8 mouse cellular contexts compared by ENCODE assay signal in genomic region chr1:46853317-46854035, GRCm38 (mm10). TPM values are rescaled to one million over a fixed set of nuclear protein-coding genes. Genes with fewer than 3 reads are reported as not detected.
DNase-seq lines count a peak whose midpoint lies in the region; ATAC-seq and TF ChIP-seq lines count a peak whose summit lies in the region.

No protein-coding gene starts in this region.

- DNase-seq in A20 (ENCODE audit: low read depth, low spot score): peak; percentile 96
- peak; percentile 88 for DNase-seq in liver, adult 2 months (ENCODE audit: extremely low read depth, low read depth, low spot score)
- DNase-seq in splenic B cell, adult 2 months (ENCODE audit: low read depth, low spot score): peak; percentile 98

- H3K36me3 ChIP-seq in heart, embryonic 11.5 days (ENCODE audit: control insufficient read depth, insufficient read depth, low read length): no peaks in the 10 kb centered on the region
- H3K36me3 ChIP-seq in kidney, embryonic 16.5 days (ENCODE audit: insufficient read depth, low read length): no peaks in the 10 kb centered on the region
- H3K36me3 ChIP-seq in liver, adult 2 months (ENCODE audit: control insufficient read depth, insufficient read depth, low read length): no peaks in the 10 kb centered on the region
- H3K36me3 ChIP-seq in myocyte (ENCODE audit: control insufficient read depth, insufficient read depth): no peaks in the 10 kb centered on the region
- H3K36me3 ChIP-seq in splenic B cell, adult 2 months (ENCODE audit: control insufficient read depth, insufficient read depth, low read length, poor library complexity, severe bottlenecking): no peaks in the 10 kb centered on the region

- H3ac ChIP-seq in myocyte (ENCODE audit: control insufficient read depth, insufficient read length): peak overlapping the region; percentile 99

- H3K27me3 ChIP-seq in heart, embryonic 11.5 days (ENCODE audit: control insufficient read depth, insufficient read depth, low read length): no peaks in the 10 kb centered on the region
- H3K27me3 ChIP-seq in kidney, embryonic 16.5 days (ENCODE audit: insufficient read depth, low read length): no peaks in the 10 kb centered on the region
- no peaks in the 10 kb centered on the region for H3K27me3 ChIP-seq in liver, adult 2 months (ENCODE audit: control insufficient read depth, insufficient read depth, low read length)
- no peaks in the 10 kb centered on the region for H3K27me3 ChIP-seq in myocyte (ENCODE audit: control insufficient read depth, insufficient read depth, insufficient read length)
- H3K27me3 ChIP-seq in splenic B cell, adult 2 months (ENCODE audit: control insufficient read depth, insufficient read depth, low read length, poor library complexity, severe bottlenecking): no peaks in the 10 kb centered on the region

- no peaks in the 10 kb centered on the region for H3K9me3 ChIP-seq in heart, embryonic 11.5 days (replicated peaks; ENCODE audit: control insufficient read depth, low read length)
- H3K9me3 ChIP-seq in kidney, embryonic 16.5 days (ENCODE audit: low read length): no peaks in the 10 kb centered on the region

- H3K4me3 ChIP-seq in bone marrow macrophage, adult 2 months (ENCODE audit: insufficient read depth, low read length): peak overlapping the region; percentile 68
- peak overlapping the region; percentile 86 for H3K4me3 ChIP-seq in embryonic fibroblast, embryonic 13.5 days (ENCODE audit: insufficient read depth, low read length)
- H3K4me3 ChIP-seq in heart, embryonic 11.5 days (ENCODE audit: low read depth, low read length): peak overlapping the region; percentile 85
- peak overlapping the region; percentile 92 for H3K4me3 ChIP-seq in kidney, embryonic 16.5 days (ENCODE audit: low read length)
- H3K4me3 ChIP-seq in liver, adult 2 months (ENCODE audit: insufficient read depth, low read depth, low read length): peak overlapping the region; percentile 84
- peak overlapping the region; percentile 49 for H3K4me3 ChIP-seq in myocyte

- no peak for TF ChIP-seq CTCF in bone marrow macrophage, adult 2 months (IDR thresholded peaks at IDR 0.05; ENCODE audit: low read depth, low read length)
- TF ChIP-seq CTCF in embryonic fibroblast, embryonic 13.5 days (IDR thresholded peaks at IDR 0.05; ENCODE audit: borderline replicate concordance, insufficient read depth, low read length): no peak
- TF ChIP-seq CTCF in liver, adult 2 months (IDR thresholded peaks at IDR 0.05; ENCODE audit: low read depth, low read length): no peak

- no peaks in the 10 kb centered on the region for H3K79me2 ChIP-seq in liver, adult 2 months (ENCODE audit: control insufficient read depth, insufficient read depth, low read length)
- H3K79me2 ChIP-seq in myocyte (ENCODE audit: control insufficient read depth, insufficient read depth): no peaks in the 10 kb centered on the region

- H3K9ac ChIP-seq in heart, embryonic 11.5 days (ENCODE audit: low read depth, low read length): peak overlapping the region; percentile 99
- H3K9ac ChIP-seq in kidney, embryonic 16.5 days (replicated peaks; ENCODE audit: low read length): peak overlapping the region; percentile 100
- peak overlapping the region; percentile 95 for H3K9ac ChIP-seq in liver, adult 2 months (ENCODE audit: low read depth, low read length)

- under 1% methylated on average over 86 of the region's 86 CpGs for WGBS in heart, embryonic 11.5 days (ENCODE audit: insufficient replicate concordance)
- WGBS in kidney, embryonic 16.5 days: under 1% methylated on average over 81 of the region's 86 CpGs
- under 1% methylated on average over 86 of the region's 86 CpGs for WGBS in liver, adult 2 months

- ATAC-seq in heart, embryonic 11.5 days (replicated peaks; ENCODE audit: insufficient number of reproducible peaks, low FRiP score, low TSS enrichment): peak; percentile 93
- ATAC-seq in kidney, embryonic 16.5 days (ENCODE audit: low FRiP score, low TSS enrichment): peak; percentile 97

- H3K4me2 ChIP-seq in heart, embryonic 11.5 days: peak overlapping the region; percentile 77
- H3K4me2 ChIP-seq in kidney, embryonic 16.5 days (replicated peaks; ENCODE audit: low read depth, low read length): peak overlapping the region; percentile 75
- peak overlapping the region; percentile 73 for H3K4me2 ChIP-seq in myocyte (ENCODE audit: low read depth)

- peak; percentile 83; the same call in 1 of the 2 replicates for TF ChIP-seq POLR2A in bone marrow macrophage, adult 2 months (IDR thresholded peaks at IDR 0.05; ENCODE audit: borderline replicate concordance, low read depth, low read length)
- TF ChIP-seq POLR2A in embryonic fibroblast, embryonic 13.5 days (IDR thresholded peaks at IDR 0.05; ENCODE audit: low read depth, low read length): peak; percentile 89
- peak; percentile 89 for TF ChIP-seq POLR2A in liver, adult 2 months (IDR thresholded peaks at IDR 0.05; ENCODE audit: extremely low read depth, insufficient read depth, low read length)
- TF ChIP-seq POLR2A in myocyte (IDR thresholded peaks at IDR 0.05; ENCODE audit: insufficient read length, low read depth): peak; percentile 85

- peaks cover 16% of the 10 kb centered on the region for H3K4me1 ChIP-seq in bone marrow macrophage, adult 2 months (ENCODE audit: control insufficient read depth, insufficient read depth, low read length)
- H3K4me1 ChIP-seq in embryonic fibroblast, embryonic 13.5 days (ENCODE audit: control insufficient read depth, insufficient read depth, low read length): peaks cover 9% of the 10 kb centered on the region; the same call in 1 of the 2 replicates
- H3K4me1 ChIP-seq in heart, embryonic 11.5 days (ENCODE audit: control insufficient read depth, insufficient read depth, low read length): no peaks in the 10 kb centered on the region
- peaks cover 22% of the 10 kb centered on the region for H3K4me1 ChIP-seq in kidney, embryonic 16.5 days (ENCODE audit: insufficient read depth, low read length)
- H3K4me1 ChIP-seq in liver, adult 2 months (ENCODE audit: control insufficient read depth, insufficient read depth, low read length): no peaks in the 10 kb centered on the region

- H3K27ac ChIP-seq in bone marrow macrophage, adult 2 months (ENCODE audit: insufficient read depth, low read depth, low read length): peak overlapping the region; percentile 99
- peak overlapping the region; percentile 95 for H3K27ac ChIP-seq in embryonic fibroblast, embryonic 13.5 days (ENCODE audit: insufficient read depth, low read length)
- H3K27ac ChIP-seq in heart, embryonic 11.5 days (ENCODE audit: low read depth, low read length): peak overlapping the region; percentile 99
- H3K27ac ChIP-seq in kidney, embryonic 16.5 days (ENCODE audit: low read length): peak overlapping the region; percentile 100
- peak overlapping the region; percentile 96 for H3K27ac ChIP-seq in liver, adult 2 months (replicated peaks; ENCODE audit: insufficient read depth, low read depth, low read length)

TF ChIP-seq in myocyte, 11 proteins besides CTCF, POLR2A, EP300 and RAD21:
- TF ChIP-seq USF1 (IDR thresholded peaks at IDR 0.05; ENCODE audit: low read depth): no peak
- no peak for TF ChIP-seq TCF3 (IDR thresholded peaks at IDR 0.05; ENCODE audit: insufficient read length, low read depth)
- TF ChIP-seq MYOG (IDR thresholded peaks at IDR 0.05; ENCODE audit: control insufficient read depth in 1 of 3, insufficient read depth in 1 of 3, insufficient read length in 2 of 3, low read depth in 2 of 3): peak in 1 of 3 experiments; percentile 18
- TF ChIP-seq REST (IDR thresholded peaks at IDR 0.05; ENCODE audit: insufficient read depth, insufficient read length): no peak
- TF ChIP-seq TCF12 (IDR thresholded peaks at IDR 0.05; ENCODE audit: insufficient read depth, poor library complexity, severe bottlenecking): no peak
- TF ChIP-seq CEBPB (IDR thresholded peaks at IDR 0.05; ENCODE audit: insufficient read depth, poor library complexity, severe bottlenecking): no peak
- TF ChIP-seq POLR2AphosphoS2 (IDR thresholded peaks at IDR 0.05; ENCODE audit: insufficient read length, low read depth): peak; percentile 64
- no peak for TF ChIP-seq MAX (IDR thresholded peaks at IDR 0.05; ENCODE audit: low read depth)
- no peak for TF ChIP-seq MYOD1 (IDR thresholded peaks at IDR 0.05; ENCODE audit: control insufficient read depth in 1 of 3, insufficient read length in 2 of 3, low read depth in 2 of 3)
- no peak for TF ChIP-seq SRF (IDR thresholded peaks at IDR 0.05; ENCODE audit: control insufficient read depth, insufficient read length, low read depth)
TF ChIP-seq in myocyte: peak in this region for 2.

RNA-seq across cellular contexts. Expression of gene Slc39a10, which starts 39.2 kb away (rescaled TPM):
- polyA plus RNA-seq in bone marrow macrophage, adult 2 months (2012; ENCODE audit: insufficient read depth, insufficient read length, missing spikeins): 13.8 and 15.4 TPM in 2 replicates
- 29.3 and 32.4 TPM in 2 replicates for polyA plus RNA-seq in embryonic fibroblast, embryonic 13.5 days (2011; ENCODE audit: insufficient read length, low read depth, missing spikeins)
- 48.0 and 50.5 TPM in 2 replicates for polyA plus RNA-seq in heart, embryonic 11.5 days (2014; fragmentation: Nextera tagmentation; extraction: Ambion mirVana)
- polyA plus RNA-seq in kidney, embryonic 16.5 days (2015; fragmentation: Nextera tagmentation; extraction: Ambion mirVana): 39.6 and 42.8 TPM in 2 replicates
- 2.5 and 3.0 TPM in 2 replicates for total RNA-seq in liver, adult 2 months (2014; rRNA removed)
- polyA plus RNA-seq in liver, adult 2 months (2012; rRNA removed): 0.46 and 0.72 TPM in 2 replicates
- polyA plus RNA-seq in myocyte (2012; fragmentation: generic; extraction: Trizol): 2.3 TPM

Comparison
In these comparisons a context has a peak if more than half of its experiments do, and no peak if none do; other contexts are left out.
1. Peak in every context shown above with its lines: DNase-seq, ATAC-seq, H3K4me3 ChIP-seq and H3K27ac ChIP-seq.